Mouse (Mus musculus): ENCODE data around the gene 4930415O20Rik. TPM values are rescaled to one million over a fixed set of nuclear protein-coding genes. Genes with fewer than 3 reads are reported as not detected.

The 4930415O20Rik gene
- polyA plus RNA-seq, 1 experiment from 2014 or later = not detected

GRCm38 (mm10) chr15:98541064-98541463 is 29.7 kb upstream of the 4930415O20Rik start:
- Histone ChIP-seq H3K27me3 (replicated peaks) (no peaks in the 10 kb centered on the region), H3K9ac (no peak overlapping the region), H3K27ac (no peak overlapping the region), H3K4me1 (peaks cover 16% of the 10 kb centered on the region; the same call in 1 of the 2 replicates), H3K4me2 (no peak overlapping the region), H3K9me3 (replicated peaks) (no peaks in the 10 kb centered on the region), H3K4me3 (no peak overlapping the region), H3K36me3 (peaks cover 82% of the 10 kb centered on the region)
- 54% methylated on average over 6 of the region's 6 CpGs for WGBS (ENCODE audit: insufficient replicate concordance)
- no peak for ATAC-seq

- Histone ChIP-seq H3K27me3 (replicated peaks) (no peaks in the 10 kb centered on the region), H3K9ac (no peak overlapping the region), H3K4me2 (no peak overlapping the region), H3K36me3 (peaks cover 95% of the 10 kb centered on the region), H3K4me3 (no peak overlapping the region), H3K27ac (no peak overlapping the region), H3K9me3 (replicated peaks) (no peaks in the 10 kb centered on the region), H3K4me1 (peaks cover 13% of the 10 kb centered on the region; the same call in 1 of the 2 replicates)
- WGBS (ENCODE audit: insufficient replicate concordance) = 88% methylated on average over 4 of the region's 4 CpGs
- no peak for ATAC-seq
Observed at GRCm38 (mm10) chr15:98543341-98543740, 27.5 kb upstream of the 4930415O20Rik start.

GRCm38 (mm10) chr15:98545151-98545550 is 25.7 kb upstream of the 4930415O20Rik start:
- peaks cover 99% of the 10 kb centered on the region for H3K36me3 ChIP-seq
- H3K27me3 ChIP-seq (replicated peaks) = no peaks in the 10 kb centered on the region
- peaks cover 13% of the 10 kb centered on the region; the same call in 1 of the 2 replicates for H3K4me1 ChIP-seq
- H3K4me2 ChIP-seq = no peak overlapping the region
- no peak overlapping the region for H3K9ac ChIP-seq
- no peak for ATAC-seq
- no peak overlapping the region for H3K27ac ChIP-seq
- WGBS (ENCODE audit: insufficient replicate concordance) = 90% methylated on average over 3 of the region's 3 CpGs
- no peak overlapping the region for H3K4me3 ChIP-seq
- no peaks in the 10 kb centered on the region for H3K9me3 ChIP-seq (replicated peaks)

GRCm38 (mm10) chr15:98546843-98547242 is 24.0 kb upstream of the 4930415O20Rik start:
- H3K4me2 ChIP-seq = no peak overlapping the region
- no peak overlapping the region for H3K9ac ChIP-seq
- 80% methylated on average over 5 of the region's 5 CpGs for WGBS (ENCODE audit: insufficient replicate concordance)
- peaks cover 6% of the 10 kb centered on the region; the same call in 1 of the 2 replicates for H3K4me1 ChIP-seq
- no peak for ATAC-seq
- no peak overlapping the region for H3K27ac ChIP-seq
- H3K4me3 ChIP-seq = no peak overlapping the region
- peaks cover 99% of the 10 kb centered on the region for H3K36me3 ChIP-seq
- H3K27me3 ChIP-seq (replicated peaks) = no peaks in the 10 kb centered on the region
- no peaks in the 10 kb centered on the region for H3K9me3 ChIP-seq (replicated peaks)

- Histone ChIP-seq H3K9ac (no peak overlapping the region), H3K27me3 (replicated peaks) (no peaks in the 10 kb centered on the region), H3K36me3 (peaks cover 98% of the 10 kb centered on the region), H3K4me3 (no peak overlapping the region), H3K4me1 (no peaks in the 10 kb centered on the region), H3K9me3 (replicated peaks) (no peaks in the 10 kb centered on the region), H3K27ac (no peak overlapping the region), H3K4me2 (no peak overlapping the region)
- WGBS (ENCODE audit: insufficient replicate concordance) = 85% methylated on average over 2 of the region's 2 CpGs
- no peak for ATAC-seq
Observed at GRCm38 (mm10) chr15:98552758-98553157, 18.0 kb upstream of the 4930415O20Rik start.

GRCm38 (mm10) chr15:98555881-98556280 is 14.9 kb upstream of the 4930415O20Rik start:
- no peak overlapping the region for H3K27ac ChIP-seq
- H3K27me3 ChIP-seq (replicated peaks) = no peaks in the 10 kb centered on the region
- H3K9ac ChIP-seq = no peak overlapping the region
- H3K4me1 ChIP-seq = no peaks in the 10 kb centered on the region
- no peak overlapping the region for H3K4me3 ChIP-seq
- 91% methylated on average over 4 of the region's 4 CpGs for WGBS (ENCODE audit: insufficient replicate concordance)
- H3K9me3 ChIP-seq (replicated peaks) = no peaks in the 10 kb centered on the region
- H3K36me3 ChIP-seq = peaks cover 98% of the 10 kb centered on the region
- no peak overlapping the region for H3K4me2 ChIP-seq
- no peak for ATAC-seq

- no peak overlapping the region for H3K27ac ChIP-seq
- no peaks in the 10 kb centered on the region for H3K9me3 ChIP-seq (replicated peaks)
- H3K4me1 ChIP-seq = no peaks in the 10 kb centered on the region
- ATAC-seq = no peak
- no peak overlapping the region for H3K9ac ChIP-seq
- 79% methylated on average over 5 of the region's 5 CpGs for WGBS (ENCODE audit: insufficient replicate concordance)
- H3K4me3 ChIP-seq = no peak overlapping the region
- peaks cover 96% of the 10 kb centered on the region for H3K36me3 ChIP-seq
- H3K4me2 ChIP-seq = no peak overlapping the region
- H3K27me3 ChIP-seq (replicated peaks) = no peaks in the 10 kb centered on the region
Observed at GRCm38 (mm10) chr15:98557186-98557585, 13.6 kb upstream of the 4930415O20Rik start.

- Histone ChIP-seq H3K4me3 (peak overlapping the region; percentile 94), H3K27ac (peak overlapping the region; percentile 99), H3K27me3 (replicated peaks) (no peaks in the 10 kb centered on the region), H3K9me3 (replicated peaks) (no peaks in the 10 kb centered on the region), H3K4me1 (peaks cover 43% of the 10 kb centered on the region), H3K9ac (peak overlapping the region; percentile 93), H3K36me3 (peaks cover 39% of the 10 kb centered on the region), H3K4me2 (peak overlapping the region; percentile 85)
- WGBS (ENCODE audit: insufficient replicate concordance) = under 1% methylated on average over 15 of the region's 15 CpGs
- ATAC-seq = no peak
Observed at GRCm38 (mm10) chr15:98566973-98567277, 3.9 kb upstream of the 4930415O20Rik start.

- under 1% methylated on average over 88 of the region's 88 CpGs for WGBS (ENCODE audit: insufficient replicate concordance)
- Histone ChIP-seq H3K4me3 (peak overlapping the region; percentile 94), H3K9me3 (replicated peaks) (no peaks in the 10 kb centered on the region), H3K4me1 (peaks cover 43% of the 10 kb centered on the region), H3K36me3 (peaks cover 34% of the 10 kb centered on the region), H3K4me2 (peak overlapping the region; percentile 85), H3K27me3 (replicated peaks) (no peaks in the 10 kb centered on the region), H3K9ac (peak overlapping the region; percentile 93), H3K27ac (peak overlapping the region; percentile 99)
- peak; percentile 94 for ATAC-seq
Observed at GRCm38 (mm10) chr15:98567278-98568134, 3.3 kb upstream of the 4930415O20Rik start.

- Histone ChIP-seq H3K27me3 (replicated peaks) (no peaks in the 10 kb centered on the region), H3K4me3 (peak overlapping the region; percentile 94), H3K36me3 (peaks cover 25% of the 10 kb centered on the region), H3K9me3 (replicated peaks) (no peaks in the 10 kb centered on the region), H3K9ac (peak overlapping the region; percentile 86), H3K27ac (peak overlapping the region; percentile 92), H3K4me1 (peaks cover 41% of the 10 kb centered on the region), H3K4me2 (peak overlapping the region; percentile 85)
- 5% methylated on average over 22 of the region's 22 CpGs for WGBS (ENCODE audit: insufficient replicate concordance)
- no peak for ATAC-seq
Observed at GRCm38 (mm10) chr15:98568256-98569033, 2.4 kb upstream of the 4930415O20Rik start.

GRCm38 (mm10) chr15:98569216-98569615 is 1.6 kb upstream of the 4930415O20Rik start:
- no peak for ATAC-seq
- peak overlapping the region; percentile 86; the same call in 1 of the 2 replicates for H3K9ac ChIP-seq
- H3K4me1 ChIP-seq = peaks cover 37% of the 10 kb centered on the region
- WGBS (ENCODE audit: insufficient replicate concordance) = 58% methylated on average over 7 of the region's 7 CpGs
- H3K4me3 ChIP-seq = peak overlapping the region; percentile 94
- H3K27me3 ChIP-seq (replicated peaks) = no peaks in the 10 kb centered on the region
- peak overlapping the region; percentile 92 for H3K27ac ChIP-seq
- H3K4me2 ChIP-seq = peak overlapping the region; percentile 85
- peaks cover 18% of the 10 kb centered on the region for H3K36me3 ChIP-seq
- H3K9me3 ChIP-seq (replicated peaks) = no peaks in the 10 kb centered on the region

GRCm38 (mm10) chr15:98569795-98570365 is 924 bp upstream of the 4930415O20Rik start:
- H3K27ac ChIP-seq = no peak overlapping the region
- H3K27me3 ChIP-seq (replicated peaks) = no peaks in the 10 kb centered on the region
- peaks cover 34% of the 10 kb centered on the region for H3K4me1 ChIP-seq
- no peak overlapping the region for H3K4me3 ChIP-seq
- WGBS (ENCODE audit: insufficient replicate concordance) = 64% methylated on average over 4 of the region's 4 CpGs
- peaks cover 13% of the 10 kb centered on the region for H3K36me3 ChIP-seq
- no peak overlapping the region for H3K4me2 ChIP-seq
- no peak for ATAC-seq
- H3K9ac ChIP-seq = no peak overlapping the region
- no peaks in the 10 kb centered on the region for H3K9me3 ChIP-seq (replicated peaks)
